Mouse (Mus musculus) c-Kit-negative CD71-positive TER-119-positive erythroid progenitor cells, embryonic 14.5 days (primary cell): ENCODE measurements around the gene Arr3.

Source experiments
- DNase-seq: peaks from one replicate; pipeline ENCODE4 v3.0.0-alpha.2; 2013; ENCODE audit warnings: low read depth, low spot score

The Arr3 gene

DNA sequence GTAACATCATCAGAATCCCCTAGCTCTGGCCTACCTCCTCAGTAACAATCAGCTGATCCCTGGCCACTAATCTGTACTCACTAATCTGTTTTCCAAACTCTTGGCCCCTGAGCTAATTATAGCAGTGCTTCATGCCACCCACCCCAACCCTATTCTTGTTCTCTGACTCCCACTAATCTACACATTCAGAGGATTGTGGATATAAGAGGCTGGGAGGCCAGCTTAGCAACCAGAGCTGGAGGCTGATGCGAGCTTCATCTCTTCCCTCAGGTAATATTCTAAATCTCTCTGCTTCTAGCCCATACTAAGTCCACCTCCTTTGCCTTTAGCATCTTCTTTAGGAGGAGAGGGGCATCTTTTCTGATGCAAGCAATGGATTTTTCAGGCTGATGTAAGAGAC, at the start of gene Arr3:
Gene Arr3 (plus strand): TSS at position 184 of the 400 bp plus-strand sequence.
- DNase-seq = no peak

DNA sequence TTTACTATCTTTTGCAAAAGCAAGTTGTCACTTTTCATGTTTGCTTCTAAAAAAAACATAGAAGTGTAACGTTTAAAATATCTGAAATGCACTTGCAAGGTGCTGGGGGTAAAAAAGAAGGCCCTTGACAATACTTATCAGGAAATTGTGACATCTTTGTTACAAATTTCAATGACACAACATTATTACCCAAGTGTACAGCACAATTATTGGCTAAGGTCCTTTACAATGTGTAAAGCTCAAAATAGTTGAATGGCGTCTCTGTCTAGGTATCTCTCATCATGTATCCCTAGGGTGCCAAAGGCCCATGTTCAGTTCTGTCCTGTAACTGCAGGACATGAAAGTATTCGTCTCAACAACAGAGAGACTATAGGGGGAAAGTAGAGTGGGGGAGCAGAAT, 49.3 kb upstream of the Arr3 start:
- no peak for DNase-seq

DNA sequence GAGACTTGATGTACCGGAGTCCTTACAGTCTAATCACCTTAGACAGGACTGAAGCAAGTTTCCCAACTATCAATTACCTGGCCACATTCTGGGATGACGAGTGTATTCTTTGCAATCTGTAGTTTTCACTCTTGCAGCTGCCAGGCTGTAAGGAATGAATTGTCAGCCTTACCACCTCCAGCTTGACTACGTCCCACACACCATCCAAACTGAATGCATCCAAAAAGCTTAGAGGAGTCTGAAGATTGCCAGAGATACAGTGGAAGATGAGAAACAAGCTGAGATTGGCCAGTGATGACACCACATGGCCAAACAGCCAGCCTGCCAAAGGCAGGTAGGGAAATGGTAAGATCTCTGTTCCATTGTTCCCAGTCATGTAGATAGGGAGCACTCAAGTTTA, 39.6 kb upstream of the Arr3 start:
- DNase-seq = no peak

DNA sequence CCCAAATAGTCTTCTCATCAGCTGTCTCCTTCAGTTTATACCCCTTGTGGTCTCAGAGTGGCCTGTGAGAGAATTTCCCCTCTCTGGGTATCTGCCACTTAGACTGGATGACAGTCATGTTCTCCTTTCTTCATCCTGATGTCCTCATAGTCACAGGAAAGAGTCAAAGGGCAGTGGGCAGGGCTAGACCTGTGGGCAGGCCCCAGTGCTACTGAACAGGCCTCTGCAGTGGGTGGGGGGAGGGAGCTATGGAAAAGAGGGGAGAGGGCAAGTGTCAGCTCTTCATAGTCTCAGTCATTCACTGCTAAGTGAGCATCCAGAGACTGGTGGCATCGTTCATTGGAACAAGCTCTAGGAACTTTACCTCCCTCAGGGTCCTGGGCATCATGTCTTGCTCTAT, 33.3 kb upstream of the Arr3 start, which contains the start of gene Awat1:
Gene Awat1 (plus strand): TSS at position 301 of the 400 bp plus-strand sequence.
- DNase-seq = no peak

DNA sequence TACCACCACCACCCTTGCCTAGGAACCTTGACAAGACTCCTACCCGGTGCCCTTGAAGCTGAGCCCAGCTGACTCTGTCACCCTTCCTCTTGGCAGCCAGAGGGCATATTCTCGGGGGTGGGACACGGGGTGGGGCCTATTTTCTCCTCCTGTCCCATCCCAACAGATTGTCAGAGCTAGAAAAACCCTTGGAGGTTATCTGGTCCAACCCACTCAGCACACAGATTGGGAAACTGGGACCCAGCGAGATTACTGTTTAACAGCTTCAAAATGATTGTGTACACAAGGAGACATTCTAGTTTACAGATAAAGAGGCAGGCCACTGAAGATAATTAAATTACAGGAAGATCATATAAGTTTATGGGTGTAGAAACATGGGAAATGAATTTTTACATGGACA, 10.5 kb upstream of the Arr3 start, which contains the start of gene P2ry4:
Gene P2ry4 (minus strand): TSS at position 79 of the 400 bp plus-strand sequence.
- DNase-seq = no peak

DNA sequence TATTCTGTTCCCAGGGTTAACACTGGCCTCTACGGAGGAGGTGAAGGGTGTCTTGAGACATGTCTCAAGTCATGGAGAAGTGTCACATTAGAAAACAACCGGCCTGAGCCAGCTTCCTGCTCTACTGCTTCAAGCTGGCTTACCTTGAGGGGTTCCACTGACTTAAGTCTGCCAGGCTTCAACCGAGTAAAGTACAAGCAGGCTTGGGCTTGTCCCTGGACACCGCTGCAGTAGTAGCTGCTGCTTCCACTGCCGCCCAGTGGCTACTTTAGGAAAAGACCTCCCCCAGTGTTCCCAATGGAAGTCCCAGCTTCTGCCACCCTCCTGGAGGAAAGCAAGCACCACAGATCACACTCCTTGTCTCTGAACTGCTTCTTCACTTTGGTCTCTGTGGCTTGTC, 7.9 kb upstream of the Arr3 start:
- no peak for DNase-seq

DNA sequence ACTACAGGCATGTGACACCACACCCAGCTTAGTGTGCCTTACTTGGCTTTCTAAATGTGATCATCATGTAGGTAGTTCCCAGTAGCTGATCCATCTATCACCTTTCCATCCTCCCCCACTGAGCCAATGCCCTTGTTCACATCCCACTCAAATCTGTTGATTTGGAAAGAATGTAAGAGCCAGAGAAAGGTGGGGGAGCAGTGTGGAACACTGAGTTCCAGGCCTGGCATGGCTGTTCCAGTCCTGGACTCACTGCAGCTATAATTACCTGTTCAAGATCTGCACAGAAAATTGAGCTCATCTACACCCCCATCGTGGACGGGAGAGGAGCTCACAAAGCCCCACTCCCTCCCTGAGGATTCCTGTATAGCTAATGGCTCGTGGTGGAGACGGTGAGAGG, 5.5 kb upstream of the Arr3 start:
- no peak for DNase-seq

DNA sequence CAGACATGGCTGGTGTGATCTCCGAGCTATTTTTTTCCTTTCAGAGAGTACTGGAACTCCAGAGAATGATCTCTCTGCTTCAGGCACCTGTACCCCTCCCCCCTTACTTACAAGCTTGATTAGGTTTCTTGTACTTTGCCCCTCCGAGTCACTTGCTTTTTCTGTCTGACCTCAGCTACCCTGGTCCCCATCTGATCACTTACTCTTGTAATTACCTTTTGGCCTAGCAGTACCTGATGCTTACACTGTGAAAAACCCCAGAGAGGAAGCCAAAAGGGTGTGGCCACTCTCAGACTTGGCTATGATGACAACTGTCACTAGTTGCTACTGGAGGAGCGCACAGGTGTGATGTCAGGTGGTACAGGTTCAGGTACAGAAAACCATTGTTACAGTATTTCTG, 13.2 kb downstream of the Arr3 start:
- DNase-seq = no peak

DNA sequence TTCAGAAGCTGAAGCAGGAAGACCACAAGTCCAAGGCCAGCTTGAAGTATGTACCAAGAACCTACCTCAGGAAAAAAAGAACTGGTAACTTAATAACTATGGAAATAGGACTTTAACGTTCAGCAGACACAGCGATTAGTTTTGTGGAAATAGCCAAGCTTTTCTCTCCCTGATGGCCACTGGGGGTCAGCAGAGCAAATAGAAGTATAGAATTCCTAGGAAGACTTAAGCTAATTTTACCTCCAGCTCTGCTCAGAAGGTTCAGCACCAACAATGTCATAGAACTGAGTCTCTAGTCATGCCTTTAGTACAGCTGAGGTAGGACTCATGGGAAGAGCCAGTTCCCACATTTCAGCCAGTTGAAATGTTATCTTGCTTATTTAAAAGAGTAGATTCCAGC, 16.1 kb downstream of the Arr3 start:
- no peak for DNase-seq

DNA sequence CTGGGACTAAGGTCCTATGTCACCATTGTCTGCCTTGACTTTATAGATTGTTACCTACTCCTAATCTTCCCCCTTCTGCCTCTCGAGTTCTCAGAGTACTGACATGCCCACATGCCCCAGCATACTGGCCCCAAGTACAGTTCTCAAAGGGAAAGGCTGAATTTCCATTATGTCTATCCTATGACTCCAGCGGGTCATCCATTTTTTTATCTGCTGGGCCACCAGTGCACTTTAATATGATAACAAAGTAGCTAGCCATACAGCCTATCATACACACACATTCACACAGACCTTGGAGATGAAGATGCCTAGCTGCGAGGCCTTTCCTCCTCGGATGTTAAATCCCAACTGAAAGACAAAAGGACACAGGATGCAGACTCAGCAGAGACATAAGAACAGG, 18.9 kb downstream of the Arr3 start:
- no peak for DNase-seq

DNA sequence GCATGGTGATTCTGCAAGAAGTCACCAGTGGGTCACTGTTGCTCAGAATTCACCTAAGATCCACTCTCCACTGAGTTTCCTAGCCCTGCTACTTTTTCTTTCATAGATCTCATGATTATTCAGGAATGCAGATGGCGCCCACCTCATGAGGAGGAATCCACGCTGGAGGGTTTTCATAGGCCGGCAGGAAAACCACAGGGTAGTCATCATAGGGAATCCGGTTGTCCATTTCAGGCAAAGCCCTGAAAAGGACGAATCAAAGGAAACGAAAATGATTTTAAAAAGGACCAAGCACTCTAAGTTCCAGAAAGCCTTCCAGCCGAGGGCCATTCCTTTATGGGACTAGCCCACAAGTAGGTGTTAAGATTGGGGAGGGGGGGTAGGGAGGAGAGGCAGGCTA, 19.8 kb downstream of the Arr3 start:
- no peak for DNase-seq

DNA sequence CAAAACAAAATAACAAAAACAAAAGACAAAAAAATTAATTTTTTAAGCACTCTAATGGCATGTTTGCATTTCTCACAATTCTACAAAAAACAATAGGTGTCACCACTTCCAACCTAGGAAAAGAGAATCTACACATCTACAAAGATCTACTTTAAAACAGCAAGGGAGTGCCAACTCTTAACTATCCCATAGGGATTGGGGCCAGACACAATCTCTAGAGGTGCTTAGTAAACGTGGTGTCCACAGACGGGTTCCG, 20.2 kb downstream of the Arr3 start, which contains the start of gene Kif4:
Gene Kif4 (plus strand): TSS at position 192 of the 256 bp plus-strand sequence.
- no peak for DNase-seq

DNA sequence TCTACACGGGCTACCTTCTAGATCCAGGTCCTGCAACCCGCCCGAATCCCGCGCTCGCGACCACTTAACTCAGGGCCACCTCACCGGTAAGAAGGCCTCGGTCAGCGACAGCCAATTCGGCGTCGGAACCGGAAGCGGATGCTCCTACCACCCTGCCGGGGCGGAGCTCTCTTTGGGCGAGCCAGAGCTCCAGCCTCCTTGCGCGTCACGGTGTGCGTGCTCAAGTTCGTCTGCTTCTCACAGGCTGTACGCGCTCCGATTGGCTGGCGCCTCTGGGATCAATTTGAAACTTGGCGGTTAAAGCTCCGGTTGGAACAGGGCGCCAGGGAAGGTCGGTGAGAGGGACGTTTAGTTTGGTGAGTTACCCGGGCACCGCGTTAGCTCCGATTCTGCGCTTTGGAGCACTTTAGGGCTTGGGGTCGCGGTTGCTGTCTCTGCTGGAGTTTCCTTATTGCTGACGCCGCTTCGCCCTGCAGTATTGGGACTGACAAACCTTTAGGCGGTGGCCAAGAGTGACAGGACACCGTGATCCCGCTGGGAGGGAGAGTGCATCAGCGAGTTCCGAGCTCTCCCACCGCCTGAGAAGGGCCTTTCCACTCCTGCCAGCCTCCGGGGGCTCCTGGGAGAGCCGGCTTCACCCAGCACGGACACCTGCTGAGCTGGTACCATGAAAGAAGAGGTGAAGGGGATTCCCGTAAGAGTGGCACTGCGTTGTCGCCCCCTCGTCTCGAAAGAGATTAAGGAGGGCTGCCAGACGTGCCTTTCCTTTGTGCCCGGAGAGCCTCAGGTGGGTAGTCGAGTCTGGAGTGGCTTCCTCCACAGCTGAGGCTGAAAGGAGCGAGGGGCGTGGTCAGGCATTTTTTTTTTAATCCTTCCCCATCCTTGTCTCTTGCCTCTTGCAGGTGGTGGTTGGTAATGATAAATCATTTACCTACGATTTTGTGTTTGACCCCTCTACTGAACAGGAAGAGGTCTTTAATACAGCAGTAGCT, 20.8 kb downstream of the Arr3 start, which contains the start of gene Pdzd11:
Gene Pdzd11 (minus strand): TSS at position 767 of the 992 bp plus-strand sequence.
- DNase-seq = peak; percentile 82

DNA sequence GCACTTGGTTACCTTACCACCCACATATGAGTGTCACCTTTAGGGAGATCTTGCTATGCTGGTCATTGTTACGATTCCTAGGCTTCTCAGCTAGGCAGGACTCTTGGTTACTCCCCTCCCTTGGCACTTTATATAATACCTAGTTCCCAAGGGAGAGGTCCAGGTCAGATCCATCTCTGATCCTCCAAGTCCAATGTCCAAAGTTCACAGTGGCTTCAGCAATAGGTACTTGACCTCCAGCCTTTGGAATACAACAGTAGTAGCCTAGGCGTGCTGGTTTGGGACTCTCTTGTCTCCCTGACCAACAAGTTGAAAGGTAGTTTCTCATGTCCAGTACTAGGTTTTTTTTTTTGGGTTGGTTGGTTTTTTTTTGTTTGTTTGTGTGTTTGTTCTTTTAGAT, 23.8 kb downstream of the Arr3 start:
- DNase-seq = no peak

DNA sequence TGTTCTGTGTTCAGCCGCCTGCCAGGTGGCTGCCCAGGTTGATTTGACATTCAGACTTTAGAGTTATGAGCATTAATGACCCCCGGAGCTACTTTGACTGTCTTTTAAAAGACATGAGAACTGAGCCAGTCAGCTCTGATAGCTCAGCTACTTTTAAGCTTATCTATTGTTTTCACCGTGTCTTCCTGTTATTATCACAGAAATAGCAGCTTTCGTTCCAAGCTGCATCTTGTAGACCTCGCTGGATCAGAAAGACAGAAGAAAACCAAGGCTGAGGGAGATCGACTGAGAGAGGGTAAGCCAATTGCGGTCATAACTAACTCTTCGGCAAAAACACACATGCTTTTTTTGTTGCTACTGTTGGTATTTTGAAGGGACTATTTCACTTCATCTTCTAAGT, 33.2 kb downstream of the Arr3 start:
- no peak for DNase-seq

DNA sequence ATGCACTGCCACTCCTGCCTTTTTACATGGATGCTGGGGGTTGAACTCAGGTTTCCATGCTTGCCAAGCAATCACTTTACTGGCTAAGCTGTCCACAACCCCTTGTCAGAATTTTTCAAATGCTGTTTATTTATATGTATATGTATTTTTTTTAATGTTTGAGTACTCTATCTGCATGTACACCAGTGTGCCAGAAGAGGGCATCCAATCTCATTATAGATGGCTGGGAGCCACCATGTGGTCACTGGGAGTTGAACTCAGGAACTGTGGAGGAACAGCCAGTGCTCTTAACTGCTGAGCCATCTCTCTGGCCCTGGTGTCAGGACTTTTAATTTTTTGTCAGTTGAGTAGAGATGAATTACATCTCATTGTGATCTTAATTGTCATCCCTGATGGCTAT, 47.6 kb downstream of the Arr3 start:
- no peak for DNase-seq

DNA sequence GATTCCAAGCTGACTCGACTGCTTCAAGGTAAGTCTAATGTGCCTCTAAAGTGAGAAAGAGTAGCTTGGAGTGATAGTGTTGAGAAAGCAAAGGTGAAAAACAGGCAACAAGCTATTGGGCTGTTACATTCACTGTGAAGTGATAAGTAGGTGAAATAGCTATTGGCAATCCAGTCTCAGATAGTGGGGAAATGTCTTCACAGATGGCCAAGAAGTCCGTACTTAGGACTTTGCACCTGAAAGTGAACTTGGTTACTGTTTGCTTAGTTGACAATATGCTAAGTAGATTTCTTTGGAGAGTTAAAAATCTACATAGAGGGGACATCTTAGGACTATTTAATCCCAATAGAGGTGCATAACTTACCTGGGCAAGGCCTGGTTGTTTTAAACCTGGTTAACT, 59.5 kb downstream of the Arr3 start:
- DNase-seq = no peak
